Mouse (Mus musculus): ENCODE results near the gene Gbp6.
"Not testable (repeated sequence)": the region's sequence is repeated elsewhere in the genome, so short reads cannot be mapped to it uniquely, and the experiment has no call there.

Gbp6 gene

DNA sequence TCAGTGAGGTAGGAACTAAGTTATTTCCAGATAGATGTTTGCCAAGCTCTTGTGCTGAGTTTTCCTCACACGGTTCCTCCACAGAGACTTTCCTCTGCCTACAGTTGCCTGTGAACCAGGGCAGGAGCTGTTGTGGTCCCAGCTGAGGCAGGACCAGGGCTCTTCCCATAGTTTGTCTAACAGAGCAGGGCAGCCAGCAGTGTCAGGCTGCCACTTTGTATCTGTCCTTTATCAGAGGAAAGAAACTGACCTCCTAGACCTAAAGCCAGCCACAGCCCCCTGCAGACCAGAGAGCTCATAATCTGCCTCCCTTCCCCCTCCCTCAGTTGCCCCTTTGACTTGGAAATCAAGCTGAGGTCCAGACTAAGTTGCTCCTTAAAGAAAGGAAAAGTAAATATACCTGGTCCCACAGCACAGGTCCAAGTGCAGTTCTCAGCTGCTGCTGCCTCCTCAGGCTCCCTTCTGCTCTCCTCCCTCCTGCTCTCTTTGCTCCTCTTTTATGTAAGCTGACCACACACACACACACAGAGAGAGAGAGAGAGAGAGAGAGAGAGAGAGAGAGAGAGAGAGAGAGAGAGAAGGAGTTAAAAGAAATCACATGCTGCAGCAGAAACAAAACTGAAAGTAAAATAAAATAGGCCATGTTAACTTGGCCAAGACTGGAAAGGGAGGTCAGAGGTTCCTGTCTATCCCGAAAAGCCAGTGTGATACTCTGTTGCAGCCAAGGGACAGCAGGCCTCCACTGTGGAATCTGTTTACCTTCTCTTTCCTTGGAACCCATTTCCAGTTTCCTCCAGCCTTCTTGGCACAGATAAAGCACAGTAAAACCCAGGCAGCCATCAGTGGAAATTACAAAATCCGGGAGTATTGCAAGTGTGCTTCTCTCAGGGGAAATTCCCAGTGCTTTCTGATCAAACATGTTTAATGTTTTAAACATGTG lies at the start of gene Gbp6, which contains the start of gene Gm43302:
Gbp6 (minus strand) TSS at position 473 of the 940 bp plus-strand sequence.
Gm43302 (minus strand) TSS at position 470 of the 940 bp plus-strand sequence.
- in situ Hi-C loops (cut with MboI, MseI) = not testable (repeated sequence)

DNA sequence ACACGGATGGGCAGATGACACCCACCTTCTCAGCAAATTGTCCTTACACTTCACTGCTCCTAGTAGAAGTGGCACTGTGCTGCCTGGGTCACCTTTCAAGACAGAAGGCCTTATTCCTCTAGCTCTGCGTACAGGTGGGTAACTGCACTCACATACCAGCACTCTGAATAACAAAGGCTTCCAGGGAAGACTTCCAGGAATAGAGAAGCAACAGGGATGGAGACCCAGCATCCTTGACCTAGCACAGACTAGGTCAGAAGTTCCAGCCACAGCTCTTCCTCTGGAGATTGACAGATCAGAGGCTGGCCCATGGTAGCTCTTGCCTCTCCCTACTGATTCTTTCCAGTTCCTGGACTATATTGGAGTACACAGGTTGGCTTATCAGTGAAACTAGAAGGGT lies 47.8 kb upstream of the Gbp6 start:
- in situ Hi-C loops (cut with MboI, MseI) = loop anchor here in 1 of 2 experiments (25.0 kb wide), 1 partner anchor 1129 kb away; the partner anchor contains the start of gene Dmp1

DNA sequence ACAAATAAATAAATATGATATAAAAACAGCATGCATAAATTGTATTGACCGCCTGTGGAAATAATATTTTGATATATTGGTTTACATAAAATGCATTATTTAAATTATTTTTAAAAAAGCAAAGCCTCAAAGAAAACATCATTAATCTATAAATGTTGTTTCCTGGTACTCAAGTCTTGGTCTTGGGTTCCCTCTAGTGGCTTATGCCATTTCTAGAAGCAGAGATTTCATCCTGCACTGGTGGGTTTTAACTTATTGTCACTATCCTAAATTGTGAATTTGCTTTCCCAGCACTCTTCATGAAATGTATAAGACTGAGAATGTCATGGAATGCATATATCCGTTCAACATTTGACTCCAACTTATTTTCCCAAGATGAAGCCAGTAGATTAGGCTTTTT lies 29.0 kb upstream of the Gbp6 start:
- in situ Hi-C loops (cut with MboI, MseI) = no loop called here

DNA sequence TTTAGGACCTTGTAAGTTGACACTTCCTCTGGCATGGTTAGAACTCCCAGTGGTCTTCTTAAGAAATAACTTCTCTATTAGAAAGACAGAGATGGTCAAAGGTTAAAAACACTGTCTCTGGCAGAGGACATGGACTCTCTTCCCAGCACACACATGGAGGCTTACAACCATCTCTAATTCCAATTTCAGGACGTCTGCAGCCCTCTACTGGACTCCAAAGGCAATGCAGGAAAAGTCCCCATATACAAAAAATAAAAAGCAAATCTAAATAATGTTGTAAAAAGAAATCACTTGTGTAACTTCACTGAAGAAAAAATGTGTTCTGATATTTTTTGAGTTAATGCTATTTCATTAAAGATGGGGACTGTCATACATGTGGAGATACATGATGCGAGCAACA lies 17.4 kb upstream of the Gbp6 start:
- in situ Hi-C loops (cut with MboI, MseI) = loop anchor here in 1 of 2 experiments (10.0 kb wide), 1 partner anchor 726 kb away; no protein-coding TSS in a partner anchor

DNA sequence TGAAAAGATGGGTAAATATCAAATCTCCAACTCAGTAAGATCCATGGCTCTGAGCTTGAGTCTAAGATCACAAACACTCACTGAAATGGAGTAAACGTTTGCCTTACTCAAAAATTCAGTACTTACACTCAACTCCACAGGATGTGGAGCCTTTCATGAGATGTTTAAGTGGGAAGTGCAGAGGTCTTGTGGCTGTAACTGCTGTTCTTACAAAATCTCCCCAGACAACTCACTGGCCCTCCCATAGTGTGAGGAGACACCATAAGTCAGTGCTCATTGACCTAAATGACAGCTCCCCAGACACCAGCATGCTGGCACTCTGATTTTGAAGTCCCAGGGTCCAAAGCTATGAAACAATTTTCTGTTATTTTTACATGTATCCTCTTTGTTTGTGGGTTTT lies 15.7 kb upstream of the Gbp6 start:
- in situ Hi-C loops (cut with MboI, MseI) = loop anchor here (5.0 to 10.0 kb wide), 4 partner anchors 47 to 404 kb away; no protein-coding TSS in a partner anchor

DNA sequence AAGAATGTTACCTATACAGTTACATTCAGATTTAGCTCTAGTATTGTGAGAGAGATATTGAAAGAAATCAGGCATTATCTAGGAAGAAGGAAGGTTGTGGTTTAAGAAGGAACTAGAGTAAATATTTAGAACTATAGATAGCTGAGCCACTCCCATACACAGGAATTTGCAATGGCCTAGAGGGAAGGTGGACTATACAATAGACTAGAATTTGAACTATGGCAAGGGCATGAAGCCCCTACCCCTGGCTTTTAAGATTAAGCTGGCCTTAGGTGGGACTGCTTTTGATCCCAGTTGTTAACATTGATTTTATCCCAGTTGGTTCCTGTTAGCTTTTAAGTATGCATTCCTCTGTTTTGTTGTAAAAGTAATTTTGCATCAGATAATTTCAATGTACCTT lies 13.4 kb upstream of the Gbp6 start:
- in situ Hi-C loops (cut with MboI, MseI) = loop anchor here (5.0 to 10.0 kb wide), 4 partner anchors 45 to 402 kb away; no protein-coding TSS in a partner anchor

DNA sequence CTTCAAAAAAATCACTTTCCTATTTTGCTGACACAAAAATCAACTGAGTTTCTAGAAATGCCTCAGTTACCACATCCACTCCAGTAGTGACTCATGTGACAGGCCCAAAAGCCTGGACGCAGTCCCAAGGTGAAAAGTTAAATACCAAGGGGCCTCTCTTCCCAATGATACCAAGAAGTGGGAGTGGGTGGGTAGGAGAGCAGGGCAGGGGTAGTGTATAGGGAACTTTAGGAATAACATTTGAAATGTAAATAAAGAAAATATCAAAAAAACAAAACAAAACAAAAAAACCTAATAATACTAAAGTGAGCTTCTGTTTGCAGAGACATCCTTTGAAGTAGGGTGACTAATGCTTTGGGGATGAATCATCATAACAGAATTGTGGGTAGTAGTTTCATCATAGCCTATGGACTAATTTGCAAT lies 12.7 kb upstream of the Gbp6 start:
- in situ Hi-C loops (cut with MboI, MseI) = loop anchor here (5.0 to 10.0 kb wide), 4 partner anchors 44 to 401 kb away; no protein-coding TSS in a partner anchor

DNA sequence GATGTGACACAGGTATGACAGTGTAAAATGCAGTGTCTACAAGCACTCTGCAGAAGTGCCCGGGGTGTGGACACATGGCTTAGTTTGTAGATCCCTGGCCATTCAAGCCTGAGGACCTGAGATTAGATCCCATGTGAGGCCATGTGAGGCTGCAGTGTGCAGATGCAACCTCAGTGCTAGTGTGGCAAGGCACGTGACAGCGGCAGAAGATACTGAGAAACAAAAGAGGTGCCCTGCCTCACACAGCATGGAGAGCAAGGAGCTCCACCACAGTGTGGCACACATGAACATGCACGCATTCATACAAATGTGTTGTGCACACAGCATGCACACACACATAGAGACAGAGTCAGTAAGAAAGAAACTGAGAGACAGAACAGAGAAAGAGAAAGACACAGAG lies 12.2 kb upstream of the Gbp6 start:
- in situ Hi-C loops (cut with MboI, MseI) = loop anchor here (5.0 to 10.0 kb wide), 4 partner anchors 43 to 401 kb away; no protein-coding TSS in a partner anchor

DNA sequence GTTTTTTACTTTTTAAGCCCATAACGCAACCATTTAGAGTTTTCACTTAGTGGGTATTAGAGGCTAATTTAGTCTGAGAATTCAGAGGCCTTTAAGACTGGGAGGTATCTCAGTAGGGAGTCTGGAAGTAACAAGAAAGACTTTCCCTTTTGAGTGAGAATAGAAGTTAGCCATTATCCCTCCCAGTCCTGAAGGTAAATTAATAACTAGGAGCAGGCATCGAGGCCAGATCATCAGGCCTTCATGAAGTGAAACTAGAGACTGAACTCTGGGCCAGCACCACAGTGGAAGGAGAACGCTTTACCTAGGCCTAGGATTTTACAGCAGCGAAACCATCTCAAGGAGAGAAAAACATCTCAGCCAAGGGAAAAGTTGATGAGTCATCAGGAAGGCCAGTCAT lies 8.5 kb upstream of the Gbp6 start:
- in situ Hi-C loops (cut with MboI, MseI) = loop anchor here (5.0 to 10.0 kb wide), 3 partner anchors 157 to 397 kb away; no protein-coding TSS in a partner anchor

DNA sequence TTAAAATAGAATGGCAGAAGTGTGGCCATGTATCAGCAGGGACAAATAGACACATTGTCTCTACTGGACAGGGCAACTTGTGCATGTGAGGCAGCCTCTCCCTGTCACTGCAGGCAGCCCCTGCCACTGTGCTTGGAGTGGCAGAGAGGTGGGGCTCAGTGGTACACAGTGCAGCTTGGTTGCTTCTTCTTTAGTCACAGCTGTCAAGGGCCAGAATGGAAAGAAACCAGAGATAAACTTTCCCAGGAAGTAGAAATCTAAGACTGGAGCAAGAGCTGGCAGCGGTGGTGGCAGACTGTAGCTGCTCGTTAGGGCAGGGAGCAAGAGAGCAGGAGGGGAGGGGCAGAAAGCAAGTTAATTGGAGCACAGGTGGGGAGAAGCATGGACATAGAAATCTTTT lies 8.0 kb upstream of the Gbp6 start:
- in situ Hi-C loops (cut with MboI, MseI) = loop anchor here (5.0 to 10.0 kb wide), 3 partner anchors 157 to 397 kb away; no protein-coding TSS in a partner anchor

DNA sequence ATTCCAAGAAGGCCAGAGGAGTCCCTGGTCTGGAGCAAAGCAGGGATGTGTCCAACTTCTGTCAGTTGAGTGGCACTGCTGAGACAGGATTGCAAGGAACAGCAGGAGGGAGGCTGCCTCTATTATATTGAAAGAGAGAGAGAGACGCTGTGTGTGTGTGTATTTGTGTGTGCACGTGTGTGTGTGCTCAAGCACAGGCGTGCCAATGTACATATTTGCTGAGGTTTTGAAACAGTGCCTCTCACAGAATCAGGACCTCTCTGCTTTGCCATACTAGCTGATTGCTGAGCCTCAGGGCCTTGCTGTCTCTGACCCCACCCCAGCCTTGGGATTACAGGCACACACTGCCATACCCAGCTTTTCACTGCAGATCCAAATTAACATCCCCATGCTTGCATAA lies 2.2 kb upstream of the Gbp6 start:
- in situ Hi-C loops (cut with MboI, MseI) = no loop called here

DNA sequence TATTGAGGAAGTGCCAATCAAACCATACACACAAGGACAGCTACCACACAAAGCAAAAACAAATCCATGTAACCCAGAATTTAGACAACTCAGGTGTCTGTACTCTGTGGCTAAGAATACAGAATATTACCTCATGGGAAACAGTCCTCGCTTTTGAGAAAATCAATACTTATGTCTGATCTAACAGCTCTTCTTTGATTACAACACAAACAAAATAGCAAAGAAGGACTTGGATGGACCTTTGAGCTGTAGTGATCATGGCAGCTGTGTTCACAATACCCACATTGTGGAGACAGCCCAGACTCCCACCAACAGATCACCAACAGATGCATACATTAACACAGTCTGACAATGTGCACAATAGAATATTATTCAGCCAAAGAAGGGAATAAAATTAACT lies 1.0 kb downstream of the Gbp6 start:
- in situ Hi-C loops (cut with MboI, MseI) = no loop called here

DNA sequence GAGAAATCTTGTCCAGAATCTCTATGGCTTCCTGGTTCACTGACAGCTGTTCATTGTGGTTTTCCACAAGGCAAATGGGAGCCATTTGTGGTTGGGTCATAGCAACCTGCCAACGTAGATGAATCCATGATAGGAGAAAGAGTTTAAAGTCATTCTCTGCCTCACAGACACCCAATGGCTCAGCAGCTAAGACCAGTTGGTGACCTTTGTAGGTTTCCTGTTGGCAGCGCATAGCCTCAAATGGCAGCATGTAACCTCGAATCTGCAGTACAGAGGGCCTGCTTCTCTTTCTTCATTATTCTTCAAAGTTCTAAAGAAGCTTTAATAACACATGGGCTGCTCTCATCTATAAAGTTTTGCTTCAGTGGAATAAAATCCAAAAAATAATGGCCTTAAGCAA lies 2.6 kb downstream of the Gbp6 start:
- in situ Hi-C loops (cut with MboI, MseI) = not testable (repeated sequence)

DNA sequence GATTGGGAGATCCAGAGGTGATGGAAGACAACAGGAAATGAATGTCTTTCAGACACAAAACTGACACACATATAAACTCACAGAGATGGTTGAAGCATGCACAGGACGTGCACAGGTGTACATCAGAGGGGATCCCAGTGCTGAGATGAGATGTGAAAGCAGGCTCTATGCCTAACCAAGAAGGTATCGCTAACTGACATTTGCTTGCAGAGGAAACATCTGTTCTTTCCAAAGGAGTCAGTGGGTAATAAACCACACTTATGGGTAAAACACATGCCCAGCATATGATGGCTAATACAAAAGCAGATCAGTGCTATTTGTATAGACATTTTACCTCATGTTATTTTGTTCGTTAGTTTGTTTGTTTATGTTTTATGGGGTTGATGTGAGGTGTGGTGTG lies 32.8 kb downstream of the Gbp6 start:
- in situ Hi-C loops (cut with MboI, MseI) = loop anchor here (5.0 kb wide), 2 partner anchors 47 to 53 kb away; no protein-coding TSS in a partner anchor

DNA sequence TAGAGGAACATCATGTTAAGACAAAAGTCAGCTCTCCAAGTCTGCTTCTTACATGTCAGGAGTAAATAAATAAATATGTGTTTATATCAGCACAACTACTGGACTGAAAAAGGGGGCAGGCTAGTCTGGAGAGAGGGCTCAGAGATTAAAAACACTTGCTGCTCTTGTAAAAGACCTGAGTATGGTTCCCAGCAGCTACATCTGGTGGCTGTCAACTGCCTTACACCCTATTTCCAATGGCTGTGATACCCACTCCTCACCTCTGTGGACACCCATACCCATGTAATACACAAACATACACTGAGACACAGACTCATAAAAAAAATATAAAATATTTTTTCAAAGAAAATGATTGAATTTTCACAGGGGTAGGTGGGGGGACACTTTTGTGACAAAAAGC lies 41.0 kb downstream of the Gbp6 start:
- in situ Hi-C loops (cut with MboI, MseI) = no loop called here

DNA sequence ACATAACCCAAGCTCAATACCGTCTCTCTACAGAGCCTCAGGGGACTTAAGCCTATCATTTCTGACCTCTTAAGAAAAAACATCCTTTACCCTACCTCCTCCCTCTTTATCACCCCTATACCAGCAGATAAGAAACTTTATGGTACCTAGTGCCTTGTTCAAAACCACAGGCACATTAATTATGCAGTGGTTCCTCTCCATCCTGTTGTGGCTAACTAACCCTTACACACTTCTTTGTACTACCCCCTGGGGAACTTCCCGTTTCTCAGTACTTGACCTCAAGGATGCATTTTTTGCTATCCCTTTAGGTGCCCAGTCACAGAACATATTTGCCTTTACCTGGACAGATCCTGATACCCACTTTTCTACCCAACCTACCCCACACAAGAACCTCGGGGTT lies 48.8 kb downstream of the Gbp6 start:
- in situ Hi-C loops (cut with MboI, MseI) = loop anchor here (5.0 kb wide), 2 partner anchors 47 to 52 kb away; no protein-coding TSS in a partner anchor

DNA sequence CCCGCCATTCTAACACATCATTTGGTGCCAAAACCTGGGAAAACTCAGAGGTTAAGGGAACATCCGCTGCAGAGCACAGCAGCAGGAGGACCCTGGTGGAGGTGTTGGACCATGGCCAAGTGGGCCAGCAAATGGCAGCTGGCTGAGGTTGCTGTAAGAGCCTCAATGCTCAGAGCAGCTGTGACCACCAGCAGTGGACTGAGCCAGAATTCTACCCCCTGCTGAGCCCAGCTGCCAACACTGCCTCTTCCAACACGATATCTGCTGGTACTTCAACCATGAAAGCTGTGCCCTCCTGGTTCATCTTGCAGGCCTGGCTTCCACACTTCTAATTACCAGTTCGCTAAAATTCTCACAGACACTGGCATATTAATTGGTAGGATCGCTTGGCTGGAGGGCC lies 52.5 kb downstream of the Gbp6 start:
- in situ Hi-C loops (cut with MboI, MseI) = loop anchor here in 1 of 2 experiments (5.0 kb wide), 1 partner anchor 44 kb away; no protein-coding TSS in a partner anchor

DNA sequence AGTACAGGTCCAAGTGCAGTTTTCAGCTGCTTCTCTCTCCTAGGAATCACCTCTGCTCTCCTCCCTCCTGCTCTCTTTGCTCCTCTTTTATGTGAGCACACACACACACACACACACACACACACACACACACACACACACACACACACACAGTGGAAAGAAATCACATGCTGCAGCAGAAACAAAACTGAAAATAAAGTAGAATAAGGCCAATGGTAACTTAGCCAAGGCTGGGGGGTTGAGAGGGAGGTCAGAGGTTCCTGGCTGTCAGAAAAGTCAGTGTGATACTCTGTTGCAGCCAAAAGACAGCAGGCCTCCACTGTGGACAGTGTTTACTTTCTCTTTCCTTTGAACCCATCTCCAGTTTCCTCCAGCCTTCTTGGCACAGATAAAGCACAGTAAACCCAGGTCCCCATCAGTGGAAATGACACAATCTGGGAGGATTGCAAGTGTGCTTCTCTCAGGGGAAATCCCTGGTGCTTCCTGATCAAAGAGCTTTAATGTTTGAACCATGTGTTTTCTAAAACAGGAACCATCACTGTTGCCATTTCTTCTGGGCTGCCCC lies 53.9 kb downstream of the Gbp6 start, which contains the start of gene Gbp10:
Gbp10 (minus strand) TSS at position 51 of the 565 bp plus-strand sequence.
- in situ Hi-C loops (cut with MboI, MseI) = loop anchor here in 1 of 2 experiments (5.0 kb wide), 1 partner anchor 42 kb away; no protein-coding TSS in a partner anchor

DNA sequence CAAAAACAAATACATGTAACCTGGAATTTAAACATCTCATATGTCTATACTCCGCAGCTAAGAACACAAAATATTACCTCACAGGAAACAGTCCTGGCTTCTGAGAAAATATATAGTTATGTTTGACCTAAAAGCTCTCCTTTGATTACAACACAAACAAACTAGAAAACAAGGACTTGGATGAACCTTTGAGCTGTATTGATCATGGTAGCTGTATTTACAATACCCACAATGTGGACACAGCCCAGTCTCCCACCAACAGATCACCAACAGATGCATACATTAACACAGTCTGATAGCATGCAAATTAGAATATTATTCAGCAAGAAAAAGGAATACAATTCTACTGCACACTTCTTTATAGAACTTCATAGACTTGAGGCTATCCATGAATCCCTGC lies 55.1 kb downstream of the Gbp6 start:
- in situ Hi-C loops (cut with MboI, MseI) = not testable (repeated sequence)

DNA sequence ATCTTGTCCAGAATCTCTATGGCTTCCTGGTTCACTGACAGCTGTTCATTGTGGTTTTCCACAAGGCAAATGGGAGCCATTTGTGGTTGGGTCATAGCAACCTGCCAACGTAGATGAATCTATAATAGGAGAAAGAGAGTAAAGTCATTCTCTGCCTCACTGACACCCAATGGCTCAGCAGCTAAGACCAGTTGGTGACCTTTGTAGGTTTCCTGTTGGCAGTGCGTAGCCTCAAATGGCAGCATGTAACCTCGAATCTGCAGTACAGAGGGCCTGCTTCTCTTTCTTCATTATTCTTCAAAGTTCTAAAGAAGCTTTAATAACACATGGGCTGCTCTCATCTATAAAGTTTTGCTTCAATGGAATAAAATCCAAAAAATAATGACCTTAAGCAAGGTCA lies 57.5 kb downstream of the Gbp6 start:
- in situ Hi-C loops (cut with MboI, MseI) = not testable (repeated sequence)

Measured in T-helper 17 cell (primary cell).